Mouse (Mus musculus) NIH3T3 (cell line): ENCODE results near the gene Nxph1.

Source experiments
- DNase-seq: peaks from one replicate; pipeline ENCODE4 v3.0.0-alpha.2; 2012; ENCODE audit warnings: low read depth

The Nxph1 gene

DNA sequence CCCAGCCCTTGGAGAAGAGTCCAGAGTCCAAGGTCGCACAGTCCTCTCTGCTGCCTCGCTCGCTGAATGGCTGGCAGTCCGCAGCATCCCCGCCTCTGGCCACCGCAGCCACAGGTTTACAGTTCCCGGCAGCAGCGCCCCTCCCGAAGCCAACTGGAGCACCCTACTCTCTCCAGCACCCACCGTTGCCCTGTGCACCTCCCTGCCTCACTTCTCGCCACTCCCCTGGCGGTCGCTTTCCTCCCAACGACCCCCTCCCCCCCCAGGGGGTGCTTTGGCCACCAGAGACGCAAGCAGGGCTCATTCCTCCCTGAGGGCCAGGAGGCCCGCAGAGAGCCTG is at the start of gene Nxph1:
Gene Nxph1 (plus strand): TSS at position 301 of the 340 bp plus-strand sequence.
- no peak for DNase-seq

DNA sequence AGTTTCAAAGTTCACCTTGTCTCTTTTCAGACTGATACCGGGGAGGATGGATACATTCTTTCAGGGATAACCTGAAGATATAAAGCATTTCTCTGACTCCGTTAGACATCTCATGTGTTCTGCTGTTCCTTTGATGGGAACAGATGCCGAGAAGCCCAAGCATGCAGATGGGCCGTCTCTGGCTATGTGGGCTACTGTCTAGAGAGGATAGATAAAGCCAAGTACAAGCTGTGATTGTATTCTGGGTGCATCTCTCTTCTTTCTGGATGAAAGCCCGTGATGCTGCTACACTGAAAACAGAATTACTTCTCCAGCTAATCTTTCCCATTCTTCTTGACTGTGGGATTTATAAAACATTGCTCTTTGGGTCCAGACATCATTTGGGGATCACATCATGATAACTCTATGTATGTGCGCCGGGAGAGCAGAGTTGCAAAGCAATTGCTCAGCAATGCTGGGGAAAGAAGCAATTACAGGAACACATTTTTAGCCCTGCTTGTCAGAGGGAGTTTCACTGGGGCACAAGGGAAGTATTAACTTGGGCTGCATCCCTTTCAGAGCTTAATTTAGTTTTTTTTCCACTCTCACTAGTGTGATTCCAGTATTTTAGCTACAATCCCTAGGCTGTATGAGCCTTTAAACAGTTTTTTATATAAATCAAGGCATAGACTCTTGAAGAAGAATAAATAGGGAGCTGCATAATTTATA is 48.1 kb upstream of the Nxph1 start:
- no peak for DNase-seq

DNA sequence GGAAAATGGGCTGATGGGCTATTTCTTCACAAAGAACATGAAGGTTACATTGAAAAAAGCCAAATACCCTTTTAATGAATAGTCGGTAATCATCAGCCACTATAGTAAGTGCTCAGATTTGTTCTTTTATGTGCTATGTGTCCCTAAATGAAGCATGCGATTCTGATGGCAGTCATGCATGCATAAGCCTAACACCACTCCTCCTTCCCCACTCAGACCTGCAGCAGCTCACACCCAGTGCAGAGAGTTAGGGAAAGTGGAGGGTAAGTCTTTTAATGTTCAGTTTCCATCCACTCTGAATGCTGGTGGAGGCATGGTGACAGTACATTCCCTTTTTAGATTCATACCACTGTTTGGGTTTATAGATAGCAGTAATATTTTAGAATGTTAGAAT is 47.5 kb upstream of the Nxph1 start:
- no peak for DNase-seq

DNA sequence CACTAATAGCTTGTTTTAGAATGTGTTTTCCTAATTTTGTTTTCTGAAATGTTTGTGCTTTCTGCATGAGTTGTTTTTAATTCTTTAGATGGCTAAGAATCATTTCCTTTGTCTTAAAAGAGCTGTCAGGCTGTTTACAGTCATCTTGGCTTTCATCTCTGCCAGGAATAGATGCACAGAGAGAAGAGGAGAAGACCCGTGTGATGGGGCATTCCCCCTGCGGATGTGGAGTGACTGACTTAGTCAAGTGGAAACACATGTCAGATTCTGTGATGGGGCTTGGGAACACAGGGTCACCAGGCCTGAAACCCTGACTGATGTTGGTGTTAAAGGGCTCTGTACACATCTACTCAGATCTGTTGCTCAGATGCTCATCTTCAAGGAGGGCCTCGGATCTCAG is 40.3 kb upstream of the Nxph1 start:
- no peak for DNase-seq

DNA sequence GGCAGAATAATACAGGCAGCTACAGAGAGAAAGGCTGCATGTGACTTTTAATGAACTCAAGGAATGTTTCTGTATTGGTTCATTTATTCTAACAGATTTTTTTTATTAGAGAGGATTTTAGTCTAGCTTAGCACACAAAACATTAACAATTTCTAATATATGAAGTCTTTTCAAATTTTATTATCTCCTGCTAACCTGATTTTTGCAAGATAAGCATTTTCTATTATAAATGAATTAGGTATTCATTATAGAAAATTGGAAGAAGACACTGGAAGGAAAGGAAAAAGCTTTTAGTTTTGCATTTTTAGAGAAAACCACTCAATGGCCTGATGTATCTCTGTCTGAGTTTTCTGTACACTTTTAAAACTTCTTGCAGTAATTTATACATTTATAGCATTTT is 34.8 kb upstream of the Nxph1 start:
- DNase-seq, result no peak

DNA sequence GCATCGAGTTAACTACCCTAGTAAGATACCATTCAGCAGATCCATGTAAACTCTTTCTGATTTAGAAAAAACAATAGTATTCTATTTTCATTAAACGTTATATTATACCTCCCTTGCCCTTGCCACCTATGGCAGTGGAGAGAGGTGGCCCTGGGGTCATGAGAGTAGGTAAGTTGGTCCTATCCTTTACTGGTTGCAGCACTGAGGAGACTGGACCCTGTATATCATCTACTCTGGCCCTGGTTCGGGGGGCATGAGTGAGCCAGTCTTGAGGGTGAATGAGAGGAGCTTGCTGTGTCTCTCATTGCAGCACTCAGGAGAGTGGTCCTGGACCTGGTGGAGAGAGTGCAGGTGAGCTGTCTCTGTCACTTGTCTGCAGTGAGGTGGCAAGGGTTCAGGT is 33.5 kb upstream of the Nxph1 start:
- no peak for DNase-seq

DNA sequence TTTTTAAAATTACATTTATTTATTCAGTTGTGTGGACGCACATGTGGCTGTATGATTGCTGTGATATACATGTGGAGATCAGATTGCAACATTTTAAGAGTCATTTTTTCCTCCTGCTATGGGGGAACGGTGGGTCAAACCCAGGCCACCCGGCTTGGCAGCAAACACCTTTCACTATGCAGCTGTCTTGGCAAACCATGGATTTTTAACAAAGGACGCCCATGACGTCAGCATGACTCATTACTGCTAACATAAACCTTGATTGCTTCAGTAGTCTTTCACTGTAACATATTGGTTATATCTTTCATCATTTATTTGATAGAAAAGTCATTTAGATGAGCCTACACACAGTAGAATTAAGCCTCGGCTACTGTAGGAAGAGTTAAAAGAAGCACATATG is 23.8 kb upstream of the Nxph1 start:
- peak; percentile 86 for DNase-seq

DNA sequence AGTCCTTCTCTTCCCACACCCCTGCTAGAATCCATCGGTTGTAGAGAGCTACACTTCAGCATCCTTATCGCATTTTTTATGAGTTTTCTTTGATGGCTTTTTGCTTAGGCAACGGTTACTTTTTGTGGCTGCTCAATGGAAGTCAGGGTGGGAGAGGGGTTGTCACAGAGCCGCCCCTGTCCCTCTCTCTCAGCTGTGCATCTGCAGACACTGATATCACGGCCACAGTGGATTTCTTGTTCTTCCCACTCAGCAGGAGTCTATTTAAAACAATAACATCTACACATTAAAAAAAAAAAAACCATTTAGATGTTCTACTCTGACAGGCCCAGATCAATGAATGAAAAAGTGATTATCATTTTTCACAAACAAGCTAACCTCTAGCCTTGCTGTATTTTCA is 13.0 kb upstream of the Nxph1 start:
- no peak for DNase-seq

DNA sequence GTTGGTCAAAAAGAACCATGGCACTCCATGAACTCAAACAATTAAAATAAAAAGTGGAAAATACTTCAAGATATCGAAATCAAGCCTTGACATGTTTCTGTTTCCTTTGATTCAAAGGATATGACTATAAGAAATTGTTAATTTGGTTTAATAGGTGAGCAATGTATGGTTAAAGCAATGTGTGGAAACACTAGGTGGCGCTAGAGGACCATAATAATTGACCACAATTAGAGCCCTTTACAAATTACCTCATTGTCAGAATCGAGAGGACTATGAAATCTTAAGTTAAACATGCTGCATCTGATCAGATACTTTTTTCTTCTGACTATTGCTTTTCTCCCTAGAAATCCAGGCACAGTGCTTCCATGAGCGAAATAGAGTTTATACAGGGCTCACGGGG is 12.5 kb upstream of the Nxph1 start:
- DNase-seq, result peak; percentile 88

DNA sequence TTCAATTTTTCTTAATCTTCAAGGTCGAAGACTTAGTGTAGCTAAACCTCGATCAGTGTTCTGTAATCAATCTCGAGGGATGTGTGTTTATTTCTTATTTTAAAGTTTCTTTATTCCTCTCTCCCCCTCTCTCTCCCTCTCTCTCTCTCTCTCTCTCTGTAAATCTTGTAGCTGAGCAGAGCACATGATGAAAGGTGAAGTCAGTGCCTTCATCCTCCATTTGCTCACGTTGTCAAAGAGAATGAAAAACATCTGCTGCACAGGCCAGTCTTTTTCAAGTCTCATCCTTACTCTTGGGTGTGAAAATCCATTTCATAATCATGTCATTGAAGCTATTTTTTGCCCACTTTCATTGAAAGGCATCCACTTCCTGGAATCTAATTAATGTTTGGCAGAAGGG is 12.1 kb upstream of the Nxph1 start:
- DNase-seq, result no peak

DNA sequence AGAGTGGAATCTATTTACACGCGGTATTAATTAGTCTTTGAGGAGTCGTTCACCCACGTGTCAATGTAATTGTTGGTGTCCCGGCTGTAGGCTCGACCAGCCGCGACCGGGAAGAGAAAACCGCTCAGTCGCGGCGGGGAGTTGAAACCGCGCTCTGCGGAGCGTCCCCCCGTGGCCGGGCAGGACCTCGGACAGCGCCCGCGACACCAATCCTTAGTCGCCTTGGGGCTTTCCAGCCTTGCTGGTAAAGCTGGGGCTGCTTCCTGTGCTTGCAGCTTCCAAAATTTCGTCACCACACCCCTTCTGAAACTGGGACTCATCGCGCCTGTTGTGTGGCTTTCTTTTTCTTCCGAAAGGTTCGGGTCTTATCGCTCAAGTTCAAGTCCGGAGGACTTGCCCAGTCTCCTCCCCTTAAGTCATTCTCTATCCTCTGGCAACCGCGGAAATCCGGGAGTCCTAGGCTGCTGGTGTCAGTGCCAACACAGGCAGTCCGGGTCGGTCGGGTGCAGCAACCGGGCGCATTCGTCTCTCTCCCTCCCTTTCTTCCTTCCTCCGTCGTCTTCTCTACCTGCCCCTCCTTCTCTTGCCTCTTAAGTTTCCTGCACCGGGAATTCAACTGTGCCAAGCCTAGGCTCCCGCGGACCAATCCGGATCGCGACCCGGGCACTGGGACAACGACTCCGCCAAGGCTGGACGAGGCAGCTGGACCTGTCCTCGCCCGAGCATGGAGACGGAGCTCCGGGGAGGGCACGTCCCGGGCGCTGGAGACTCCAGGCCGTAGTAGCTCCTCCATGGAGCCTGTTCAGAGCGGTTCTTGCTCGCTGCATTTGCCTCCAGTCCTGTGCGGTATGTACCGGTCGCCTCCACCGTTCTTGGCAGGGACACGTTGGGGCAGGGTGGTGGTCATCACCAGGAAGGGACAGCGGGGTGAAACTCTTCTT is 510 bp downstream of the Nxph1 start:
- no peak for DNase-seq

DNA sequence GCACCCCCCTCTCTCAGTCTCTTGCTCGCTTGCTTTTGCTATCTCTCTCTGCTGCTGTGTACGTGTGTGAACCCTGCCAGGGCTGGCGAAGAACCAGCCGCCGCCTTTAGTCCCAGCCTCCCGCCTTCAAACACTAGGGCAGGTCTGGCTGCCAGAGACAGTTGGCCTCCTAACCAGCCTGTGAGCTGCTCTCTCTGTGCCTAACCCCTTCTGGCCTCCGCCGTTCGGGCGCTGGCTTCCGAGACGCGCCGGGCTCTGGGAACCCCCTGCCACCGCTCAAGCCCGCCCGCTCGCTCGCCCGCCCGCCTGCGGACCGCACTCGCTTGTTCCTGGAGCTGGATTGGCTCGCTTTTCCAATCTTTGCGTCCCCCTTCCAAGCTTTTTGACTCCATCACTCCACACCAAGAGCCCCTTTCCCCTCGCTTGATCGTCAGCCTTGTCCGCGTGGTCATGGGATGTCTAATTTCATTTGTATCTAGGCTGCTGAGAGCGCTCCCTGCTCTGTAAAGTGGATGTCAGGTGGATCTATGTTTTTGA is 1.5 kb downstream of the Nxph1 start:
- no peak for DNase-seq

DNA sequence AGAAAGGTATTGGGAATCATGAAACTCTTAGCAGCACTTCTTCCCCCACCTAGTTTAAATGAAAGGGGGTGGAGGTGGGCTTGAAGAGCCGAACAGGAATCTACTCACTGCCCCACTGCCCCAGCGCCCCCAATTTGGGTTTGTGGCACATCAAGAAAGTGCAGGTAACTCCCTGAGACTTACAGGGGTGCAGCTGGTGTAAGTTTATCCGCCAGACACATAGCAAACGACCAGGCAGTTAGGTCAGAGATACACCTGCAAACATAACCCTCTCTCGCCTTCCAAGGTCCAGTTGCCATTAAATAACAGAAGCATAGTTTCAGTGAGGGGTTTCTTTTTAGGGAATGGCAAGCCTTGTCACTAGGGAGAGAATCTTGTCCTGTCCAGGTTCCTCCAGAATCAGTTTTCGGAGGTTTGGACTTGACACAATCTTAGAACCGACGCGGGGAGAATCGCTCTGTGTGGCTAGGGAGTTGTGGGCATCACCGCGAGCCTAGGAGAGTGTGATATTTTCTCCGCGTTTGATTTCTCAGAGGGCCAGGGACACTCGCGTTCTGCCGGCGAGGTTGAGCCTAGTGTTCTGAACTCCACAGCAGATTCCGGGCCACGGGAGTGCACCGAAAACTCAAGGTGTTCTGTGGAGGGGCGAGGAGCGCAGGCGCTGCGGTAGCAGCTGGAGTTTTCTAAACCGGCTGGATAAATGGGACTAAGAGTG is 2.5 kb downstream of the Nxph1 start:
- no peak for DNase-seq

DNA sequence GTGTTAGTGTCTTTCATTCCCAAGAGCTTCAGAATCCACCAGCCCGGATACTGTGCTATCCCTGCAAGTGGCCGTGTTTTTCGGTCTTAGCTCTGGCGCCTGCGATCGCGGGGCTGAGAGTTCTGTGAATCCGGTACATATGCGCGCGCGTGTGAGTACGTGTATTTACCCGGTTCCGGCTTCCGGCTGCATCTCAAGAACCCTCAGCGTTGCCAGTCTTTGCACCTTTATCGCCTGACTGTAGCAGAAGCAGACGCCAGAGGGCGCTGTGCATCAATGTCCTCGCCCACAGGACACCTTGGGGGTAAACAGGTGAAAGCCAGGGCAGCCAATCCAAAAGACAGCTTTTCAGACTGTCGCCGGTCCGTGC is 3.1 kb downstream of the Nxph1 start:
- peak; percentile 44 for DNase-seq

DNA sequence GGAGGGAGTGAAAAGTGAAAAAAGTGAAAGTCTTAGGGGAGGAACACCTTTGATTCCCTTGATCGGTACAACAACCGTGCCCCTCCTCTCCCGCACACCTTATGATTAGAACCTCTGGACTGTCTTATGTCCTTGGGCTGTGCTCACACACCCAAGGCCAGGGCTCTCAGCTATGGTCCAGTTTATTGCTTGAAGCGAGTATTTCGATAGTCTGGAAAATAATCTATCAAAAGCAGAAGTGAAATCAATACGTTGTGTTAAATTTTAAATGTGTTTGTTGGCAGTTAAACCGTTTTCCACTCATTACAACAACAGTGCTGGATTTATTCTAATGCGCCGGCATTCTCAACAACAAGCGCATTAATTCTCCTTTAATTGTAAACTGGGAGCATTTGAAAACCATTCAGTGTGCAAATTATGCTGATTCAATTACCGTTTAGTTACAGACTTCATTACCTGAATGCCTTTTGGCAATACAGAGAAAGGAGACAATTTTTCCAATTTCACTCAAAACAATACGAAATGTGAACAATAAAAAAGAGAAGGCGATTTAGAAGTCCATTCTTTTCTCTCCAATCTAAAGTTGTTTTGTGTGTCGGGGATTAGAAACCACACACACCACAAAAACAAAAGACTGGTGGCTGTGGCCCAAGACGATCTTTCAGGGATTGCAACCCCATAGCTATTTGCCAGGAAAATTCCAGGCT is 3.8 kb downstream of the Nxph1 start:
- DNase-seq, result no peak

DNA sequence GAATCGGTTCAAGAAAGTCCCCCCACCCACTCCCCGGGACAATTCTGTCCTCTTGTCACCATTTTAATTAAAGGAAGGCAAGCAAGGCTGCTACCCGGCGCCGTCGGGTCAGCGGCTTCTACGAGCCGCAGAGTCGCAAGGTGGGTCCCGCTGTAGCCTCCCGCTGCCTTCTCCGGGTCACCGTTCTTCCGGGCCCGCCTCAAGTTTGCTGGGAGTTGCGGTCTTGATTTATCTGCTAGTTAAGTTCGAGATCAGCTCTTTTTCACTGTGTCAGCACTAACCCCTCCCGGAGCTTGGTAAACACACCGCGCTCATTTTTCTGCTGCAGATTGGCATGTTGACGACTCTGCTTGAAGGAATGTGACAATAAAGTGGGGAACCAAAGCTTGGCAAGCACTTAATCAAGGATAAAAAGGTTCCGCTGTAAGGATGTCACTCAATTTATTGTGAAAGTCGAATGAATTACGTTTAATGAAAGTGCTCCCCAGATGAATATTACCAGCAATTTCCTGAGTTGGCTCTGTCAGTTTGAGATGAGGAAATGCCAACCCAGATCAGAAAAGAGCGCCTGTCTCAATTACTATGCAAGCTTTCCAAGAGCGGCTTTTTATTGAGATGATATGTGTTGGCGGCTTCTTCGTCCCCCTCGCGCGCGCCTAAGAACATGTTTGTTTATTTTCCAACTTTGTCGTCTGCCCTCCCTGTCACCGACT is 7.7 kb downstream of the Nxph1 start:
- no peak for DNase-seq

DNA sequence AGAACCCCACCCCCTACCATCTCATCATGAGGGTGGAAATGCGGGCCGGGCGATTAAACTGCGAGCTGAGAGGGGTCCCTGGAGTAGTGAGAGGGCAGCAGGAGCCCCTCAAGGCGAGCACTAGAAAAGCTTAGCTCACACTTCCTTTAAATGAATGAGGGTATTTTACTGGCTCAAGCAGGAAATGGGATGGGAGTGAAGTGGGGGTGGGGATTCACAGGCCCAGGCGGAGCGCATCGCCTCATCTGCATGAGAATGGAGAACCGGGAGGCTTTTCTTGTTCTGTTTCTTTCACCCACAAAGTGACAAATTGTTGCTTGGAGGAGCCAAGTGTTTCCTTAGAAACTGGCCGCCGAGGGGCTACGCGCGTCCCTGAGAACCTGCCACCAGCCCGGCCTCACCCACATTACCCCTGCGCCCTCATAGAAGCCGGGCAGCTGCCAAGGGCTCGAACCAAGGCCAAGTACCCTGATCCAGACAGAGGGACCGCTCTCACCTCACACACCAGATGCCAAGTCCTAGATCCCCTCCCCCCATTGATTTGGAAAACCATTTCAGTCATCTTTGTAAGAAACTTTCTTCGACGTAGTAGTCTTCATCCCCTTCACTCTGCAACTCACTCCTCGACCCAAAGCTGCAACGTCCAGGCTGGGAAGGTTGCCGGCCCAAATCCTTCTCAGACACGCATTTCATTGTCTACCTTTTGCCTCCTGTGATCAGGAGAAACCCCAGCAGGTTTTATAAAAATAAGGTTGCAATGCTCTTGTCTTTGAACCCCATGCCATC is 8.7 kb downstream of the Nxph1 start:
- DNase-seq, result no peak

DNA sequence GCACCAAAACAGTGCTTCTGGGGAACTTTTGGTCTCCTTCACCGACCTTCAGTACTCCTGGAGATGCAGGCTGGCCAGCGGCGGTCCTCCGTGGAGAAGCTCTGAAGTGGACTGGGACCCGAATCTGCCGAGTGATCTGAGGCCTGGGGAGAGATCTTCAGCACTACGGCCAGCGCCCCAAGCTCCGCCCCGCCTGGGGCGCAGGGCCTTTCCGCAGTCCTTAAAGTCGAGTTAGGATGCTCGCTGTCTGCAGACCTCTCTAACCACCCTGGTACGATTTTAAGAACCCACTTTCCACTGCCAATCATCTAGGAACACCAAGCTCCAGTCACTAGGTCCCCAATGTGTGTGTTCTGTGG is 9.3 kb downstream of the Nxph1 start:
- peak; percentile 6 for DNase-seq

DNA sequence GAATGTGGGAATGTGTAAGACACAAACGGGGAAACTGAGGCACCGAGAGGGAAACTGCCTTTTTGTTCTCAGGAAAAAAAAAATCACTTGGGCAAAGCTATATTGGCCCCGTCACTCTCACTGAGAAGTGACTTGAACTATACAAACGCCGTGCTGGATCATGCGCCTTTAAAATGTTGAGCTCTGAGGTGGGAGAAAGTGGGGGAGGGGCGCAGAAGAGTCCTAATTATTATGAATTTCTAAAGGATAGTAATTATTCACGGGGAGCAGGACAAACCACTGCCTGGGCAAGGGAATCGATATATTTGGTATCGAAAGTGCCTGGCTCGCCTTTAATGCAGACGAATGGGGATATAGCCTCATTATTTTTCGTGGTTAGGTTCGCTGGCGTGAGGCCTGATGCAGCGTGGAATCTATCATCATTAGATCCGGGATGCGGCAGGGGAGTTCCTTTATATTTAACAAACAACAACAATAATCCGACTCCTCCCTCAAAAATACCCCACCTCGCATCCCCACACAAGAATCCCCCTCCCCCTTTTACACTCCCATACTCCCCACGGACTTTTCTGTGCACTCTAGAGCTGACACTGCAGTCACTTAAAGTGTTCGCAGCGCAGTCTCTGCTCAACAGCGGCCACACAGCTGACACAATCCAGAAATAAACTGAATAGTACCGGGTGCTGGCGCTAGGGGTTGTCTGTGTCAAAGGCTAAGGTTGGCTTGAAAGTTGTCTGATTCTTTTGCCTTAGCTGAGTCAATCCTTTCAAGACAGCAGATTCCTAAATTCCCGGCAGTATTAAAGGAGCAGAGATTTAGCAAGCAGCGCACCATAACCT is 10.1 kb downstream of the Nxph1 start:
- peak; percentile 26 for DNase-seq

DNA sequence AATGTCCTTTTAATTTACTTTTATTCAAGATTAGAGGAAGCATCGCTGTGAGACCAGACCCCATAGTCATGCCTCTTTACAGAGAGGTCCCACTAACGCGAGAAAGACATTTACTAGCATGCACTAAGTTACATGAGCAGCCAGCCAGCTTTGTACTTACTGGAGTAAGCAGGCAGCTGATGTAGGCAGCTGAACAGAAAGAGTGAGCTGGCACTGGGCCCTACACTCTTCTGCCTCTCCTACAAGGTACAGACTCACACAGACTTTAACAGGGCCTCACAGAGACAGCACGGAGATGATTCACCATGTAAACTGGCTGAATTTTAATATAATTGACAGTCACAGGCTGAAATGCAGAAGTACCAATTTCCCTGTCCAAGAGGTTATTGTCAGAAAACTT is 11.6 kb downstream of the Nxph1 start:
- no peak for DNase-seq
